Mouse (Mus musculus) pancreas, adult 10 weeks (tissue): ENCODE data around the gene Vmn1r180. TPM values are rescaled to one million over a fixed set of nuclear protein-coding genes. Genes with fewer than 3 reads are reported as not detected.

Experiments
- polyA plus RNA-seq: library from polyadenylated mRNA; stranded (reverse); fragments of 350-450 nt; fragmentation: Illumina TruSeq; extraction: RNeasy Lipid Tissue Mini Kit (QIAGEN cat#74804); gene quantifications from one replicate; pipeline ENCODE4 v1.2.3, GENCODE M21; 2015; ENCODE audit warnings: low read depth, low replicate concordance; ENCODE audit not compliant: insufficient read depth

The Vmn1r180 gene
- polyA plus RNA-seq, result not detected

DNA sequence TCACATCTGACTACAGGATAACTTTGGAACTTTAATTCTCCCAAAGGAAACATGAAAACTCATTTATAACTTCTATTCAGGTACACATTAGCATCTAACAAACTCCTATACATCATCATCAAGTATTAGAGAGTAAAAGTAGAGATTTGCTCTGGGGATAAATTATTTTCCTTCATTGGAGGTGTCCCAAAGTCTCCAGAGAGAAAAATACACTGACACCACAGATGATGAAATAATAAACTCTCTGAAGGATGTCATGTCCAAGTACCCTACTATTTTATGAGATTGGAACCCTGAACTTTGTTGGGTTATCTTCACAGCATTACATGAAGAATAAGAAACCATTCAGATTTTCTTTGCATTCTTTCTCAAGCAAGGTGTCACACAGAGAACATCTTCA, at the start of gene Vmn1r180:
TSS of gene Vmn1r180 (plus strand) at position 301 of the 400 bp plus-strand sequence.

GRCm38 (mm10) chr7:23926678-23927077, 23.8 kb upstream of the Vmn1r180 start, which contains the start of gene Vmn1r179:
TSS of gene Vmn1r179 (plus strand) at chr7:23926978.

DNA sequence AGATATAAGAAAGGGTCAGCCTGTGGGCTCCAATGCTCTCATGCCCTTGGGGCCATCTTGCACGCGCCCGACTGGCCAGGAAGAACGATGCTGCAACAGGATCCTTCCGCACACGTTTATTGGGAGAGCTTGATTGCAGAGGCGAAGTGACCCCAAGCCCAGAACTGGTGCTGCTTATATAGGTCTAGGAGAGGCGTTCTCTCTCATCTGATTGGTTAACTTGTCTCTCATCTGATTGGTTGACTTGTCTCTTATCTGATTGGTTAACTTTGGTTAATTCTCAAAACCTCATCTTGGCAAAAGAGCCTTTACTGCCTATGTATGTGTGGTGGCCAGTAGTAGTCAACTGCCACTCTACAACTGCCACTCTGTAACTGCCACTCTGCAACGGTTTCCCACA, 23.9 kb downstream of the Vmn1r180 start, which contains the start of gene Vmn1r181:
TSS of gene Vmn1r181 (plus strand) at position 301 of the 400 bp plus-strand sequence.

DNA sequence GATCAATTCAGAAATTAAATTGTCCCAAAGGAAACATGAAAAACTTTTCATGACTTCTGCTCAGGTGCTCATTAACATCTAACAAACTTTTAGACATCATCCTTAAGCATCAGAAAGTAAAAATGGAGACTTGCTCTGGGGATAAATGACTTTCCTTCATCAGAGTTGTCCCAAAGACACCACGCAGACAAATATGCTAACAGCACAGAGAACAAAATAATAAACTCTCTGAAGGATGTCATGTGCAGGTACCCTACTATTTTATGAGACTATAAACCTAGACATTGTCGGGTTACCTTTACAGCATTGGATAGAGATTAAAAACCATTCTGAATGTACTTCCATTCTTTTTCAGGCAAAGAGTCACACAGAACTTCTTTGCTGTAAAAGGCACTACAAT, 51.0 kb downstream of the Vmn1r180 start, which contains the start of gene V1rd19:
TSS of gene V1rd19 (plus strand) at position 301 of the 400 bp plus-strand sequence.

Other genes starting within 250 kb of the Vmn1r180 start
- not detected for gene Vmn1r173, start 249.9 kb upstream of the Vmn1r180 start, polyA plus RNA-seq
- gene Vmn1r174, start 198.4 kb upstream of the Vmn1r180 start, polyA plus RNA-seq, result not detected
- not detected for gene Vmn1r175, start 140.0 kb upstream of the Vmn1r180 start, polyA plus RNA-seq
- gene Vmn1r176, start 113.3 kb upstream of the Vmn1r180 start, polyA plus RNA-seq, result not detected
- gene Vmn1r177, start 84.2 kb upstream of the Vmn1r180 start, polyA plus RNA-seq, result not detected
- gene Vmn1r178, start 58.6 kb upstream of the Vmn1r180 start, polyA plus RNA-seq, result not detected
- gene Vmn1r179, start 23.7 kb upstream of the Vmn1r180 start, polyA plus RNA-seq, result not detected
- not detected for gene Vmn1r181, start 24.0 kb downstream of the Vmn1r180 start, polyA plus RNA-seq
- gene V1rd19, start 51.1 kb downstream of the Vmn1r180 start, polyA plus RNA-seq, result not detected
- gene Vmn1r183, start 102.6 kb downstream of the Vmn1r180 start, polyA plus RNA-seq, result not detected
- gene Zfp180, start 131.3 kb downstream of the Vmn1r180 start, polyA plus RNA-seq, result 5.8 TPM
- 1.2 TPM for gene Zfp112, start 161.7 kb downstream of the Vmn1r180 start, polyA plus RNA-seq
- gene Zfp235, start 183.5 kb downstream of the Vmn1r180 start, polyA plus RNA-seq, result 4.5 TPM
- gene Zfp114, start 224.4 kb downstream of the Vmn1r180 start, polyA plus RNA-seq, result 0.28 TPM